Mouse (Mus musculus) lung, postnatal 0 days (tissue): Measurements from ENCODE around the gene Ush1c.

Experiments used
- CTCF ChIP-seq: IDR thresholded peaks from 2 replicates; pipeline ENCODE4 v1.5.1; 2016; ENCODE audit warnings: antibody characterized with exemption, mild to moderate bottlenecking
- EP300 ChIP-seq: IDR thresholded peaks from 2 replicates; pipeline ENCODE4 v1.6.1; 2016; ENCODE audit warnings: antibody characterized with exemption, mild to moderate bottlenecking, control low read depth

DNA sequence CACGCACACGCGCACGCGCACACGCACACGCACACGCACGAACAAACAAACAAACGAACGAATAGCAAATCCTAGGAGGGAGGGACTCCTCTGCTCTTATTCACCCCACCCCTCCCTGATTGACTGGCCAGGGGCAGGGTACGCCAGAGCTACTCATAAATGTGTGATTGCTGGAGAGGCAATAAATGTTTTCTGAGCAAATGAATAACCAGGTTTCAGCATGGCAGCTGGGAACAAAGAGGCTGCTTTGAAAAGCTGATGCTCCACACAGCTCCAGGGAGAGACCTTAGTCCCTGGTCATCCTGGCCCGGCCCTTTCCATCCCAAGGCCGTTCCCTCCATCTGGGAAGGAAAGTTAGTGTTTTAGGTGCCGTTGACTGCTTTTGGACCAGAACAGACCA is 1.9 kb downstream of the Ush1c start:
- TF ChIP-seq EP300, result no peak
- no peak for TF ChIP-seq CTCF
